Mouse (Mus musculus): ENCODE results near the gene Gm28845. TPM values are rescaled to one million over a fixed set of nuclear protein-coding genes. Genes with fewer than 3 reads are reported as not detected.
A peak's percentile ranks its signal among the peaks of the same experiment; 100 is the strongest.

The Gm28845 gene
- polyA plus RNA-seq, 1 experiment from 2014 or later: not detected

DNA sequence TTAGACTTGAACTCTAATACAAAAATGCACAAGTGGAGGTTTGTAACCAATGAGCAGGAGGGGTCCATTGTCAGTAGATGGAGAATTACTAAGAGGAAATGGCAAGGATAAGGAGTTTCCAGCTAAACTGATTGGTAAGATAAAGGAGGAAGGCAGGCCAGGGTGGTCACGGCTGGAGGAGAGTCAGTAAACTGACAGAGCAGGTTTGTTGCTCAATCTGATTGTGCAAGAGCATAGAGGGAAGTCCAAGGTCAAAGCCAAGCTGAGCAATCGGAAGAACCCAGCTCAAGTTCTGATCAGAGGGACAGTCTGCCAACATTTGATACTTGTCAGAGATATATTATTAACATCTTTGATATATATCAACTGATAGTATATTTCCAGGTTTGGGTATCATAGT is 29.0 kb downstream of the Gm28845 start:
- Histone ChIP-seq H3K9me3 (ENCODE audit: control insufficient read depth, low read length) (no peaks in the 10 kb centered on the region), H3K4me3 (ENCODE audit: low read depth, low read length) (no peak overlapping the region), H3K27ac (replicated peaks; ENCODE audit: low read depth, low read length) (no peak overlapping the region), H3K9ac (ENCODE audit: low read depth, low read length) (no peak overlapping the region), H3K27me3 (replicated peaks; ENCODE audit: control insufficient read depth, insufficient read depth, low read length) (no peaks in the 10 kb centered on the region), H3K4me1 (ENCODE audit: control insufficient read depth, insufficient read depth, low read length) (no peaks in the 10 kb centered on the region), H3K4me2 (ENCODE audit: low read depth, low read length) (no peak overlapping the region), H3K36me3 (ENCODE audit: control insufficient read depth, insufficient read depth, low read length) (no peaks in the 10 kb centered on the region)
- DNase-seq (ENCODE audit: low spot score) (no peak), ATAC-seq (ENCODE audit: low read depth) (no peak)
- WGBS: 62% methylated on average over 2 of the region's 2 CpGs

DNA sequence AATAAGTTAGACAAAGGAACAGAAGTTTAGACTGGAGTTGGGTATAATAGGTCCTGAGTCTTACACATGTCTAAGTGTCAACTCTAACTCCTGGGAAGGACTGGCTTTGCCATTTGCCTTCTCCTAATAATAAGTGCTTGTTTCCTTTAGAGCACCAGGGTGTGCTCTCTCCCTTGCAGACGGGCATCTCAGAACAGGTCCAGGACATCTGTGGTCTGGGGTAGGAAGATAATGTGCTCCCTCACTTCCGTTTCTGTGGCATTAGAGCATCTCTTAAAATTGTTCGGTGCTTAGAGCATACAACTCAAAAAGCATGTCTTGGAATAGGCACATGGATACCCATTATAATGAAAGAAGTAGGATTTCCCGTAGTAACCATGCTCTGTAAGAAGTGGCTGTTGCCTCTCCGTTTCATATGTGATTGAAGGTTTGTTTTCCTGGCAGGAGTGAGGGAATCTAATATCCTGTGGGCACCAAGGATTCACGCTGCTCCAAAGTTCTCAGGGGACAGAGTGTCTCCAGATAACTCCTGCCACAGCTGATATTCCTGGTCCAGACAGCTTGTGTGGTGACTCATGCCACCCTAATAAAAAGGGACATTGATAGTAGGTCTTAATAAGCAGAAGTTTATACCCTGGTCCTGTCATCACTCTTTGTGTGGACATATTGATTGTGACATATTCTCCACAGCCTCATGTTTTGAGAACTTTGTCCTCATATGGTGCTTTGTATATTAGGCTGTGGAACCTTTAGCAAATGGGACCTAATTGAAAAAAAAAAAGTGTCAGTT is 30.6 kb downstream of the Gm28845 start:
- H3K9me3 ChIP-seq (ENCODE audit: control insufficient read depth, low read length): no peaks in the 10 kb centered on the region
- H3K4me1 ChIP-seq (ENCODE audit: control insufficient read depth, insufficient read depth, low read length): no peaks in the 10 kb centered on the region
- H3K27me3 ChIP-seq (replicated peaks; ENCODE audit: control insufficient read depth, insufficient read depth, low read length): no peaks in the 10 kb centered on the region
- H3K27ac ChIP-seq (replicated peaks; ENCODE audit: low read depth, low read length): no peak overlapping the region
- WGBS: 76% methylated on average over 6 of the region's 6 CpGs
- ATAC-seq (ENCODE audit: low read depth) (no peak), DNase-seq (ENCODE audit: low spot score) (no peak)
- no peak overlapping the region for H3K4me3 ChIP-seq (ENCODE audit: low read depth, low read length)
- no peak overlapping the region for H3K9ac ChIP-seq (ENCODE audit: low read depth, low read length)
- H3K36me3 ChIP-seq (ENCODE audit: control insufficient read depth, insufficient read depth, low read length): no peaks in the 10 kb centered on the region
- no peak overlapping the region for H3K4me2 ChIP-seq (ENCODE audit: low read depth, low read length)

- peaks cover 6% of the 10 kb centered on the region; the same call in 1 of the 2 replicates for H3K9me3 ChIP-seq (ENCODE audit: control insufficient read depth, low read length)
- no peak within 1 kb of the TSS for H3K9ac ChIP-seq (ENCODE audit: low read depth, low read length)
- 32% methylated on average over 7 of the region's 7 CpGs for WGBS
- ATAC-seq (ENCODE audit: low read depth) (no peak), DNase-seq (ENCODE audit: low spot score) (peak; percentile 12)
- no peak within 1 kb of the TSS for H3K27ac ChIP-seq (replicated peaks; ENCODE audit: low read depth, low read length)
- H3K4me3 ChIP-seq (ENCODE audit: low read depth, low read length): no peak within 1 kb of the TSS
- peaks cover 3% of the 10 kb centered on the region; the same call in 1 of the 2 replicates for H3K4me1 ChIP-seq (ENCODE audit: control insufficient read depth, insufficient read depth, low read length)
- no peak within 1 kb of the TSS for H3K4me2 ChIP-seq (ENCODE audit: low read depth, low read length)
- no peaks in the 10 kb centered on the region for H3K27me3 ChIP-seq (replicated peaks; ENCODE audit: control insufficient read depth, insufficient read depth, low read length)
- no peaks in the 10 kb centered on the region for H3K36me3 ChIP-seq (ENCODE audit: control insufficient read depth, insufficient read depth, low read length)
These were observed 37.2 kb downstream of the Gm28845 start, which contains the start of gene Crygb for GRCm38 (mm10) chr1:65082188-65082587. Gene Crygb, minus strand, starts transcription at chr1:65082288.

DNA sequence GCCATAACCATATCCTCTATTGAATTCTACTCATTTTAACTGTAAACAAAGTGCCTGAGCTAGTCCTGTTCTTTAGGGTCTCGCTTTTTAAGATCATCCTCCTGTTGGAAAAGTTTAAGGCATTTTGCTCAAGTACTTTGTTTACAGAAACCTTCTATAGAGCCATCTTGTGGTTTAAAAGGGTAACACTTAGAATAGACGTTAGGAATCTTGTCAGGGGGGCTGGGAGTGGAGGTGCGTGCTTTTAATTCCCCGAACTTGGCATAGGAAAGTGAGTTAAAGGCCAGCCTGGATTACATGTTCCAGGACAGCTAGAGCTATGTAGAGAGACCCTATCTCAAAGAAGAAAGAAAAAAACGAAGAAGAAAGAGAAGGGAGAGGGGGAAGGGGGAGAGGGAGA is 43.8 kb downstream of the Gm28845 start:
- Histone ChIP-seq H3K4me3 (ENCODE audit: low read depth, low read length) (no peak overlapping the region), H3K36me3 (ENCODE audit: control insufficient read depth, insufficient read depth, low read length) (no peaks in the 10 kb centered on the region), H3K9ac (ENCODE audit: low read depth, low read length) (no peak overlapping the region), H3K27ac (replicated peaks; ENCODE audit: low read depth, low read length) (no peak overlapping the region), H3K27me3 (replicated peaks; ENCODE audit: control insufficient read depth, insufficient read depth, low read length) (no peaks in the 10 kb centered on the region), H3K4me1 (ENCODE audit: control insufficient read depth, insufficient read depth, low read length) (no peaks in the 10 kb centered on the region), H3K9me3 (ENCODE audit: control insufficient read depth, low read length) (peaks cover 6% of the 10 kb centered on the region; the same call in 1 of the 2 replicates), H3K4me2 (ENCODE audit: low read depth, low read length) (no peak overlapping the region)
- DNase-seq (ENCODE audit: low spot score): peak; percentile 16
- no peak for ATAC-seq (ENCODE audit: low read depth)
- 13% methylated on average over 5 of the region's 5 CpGs for WGBS

DNA sequence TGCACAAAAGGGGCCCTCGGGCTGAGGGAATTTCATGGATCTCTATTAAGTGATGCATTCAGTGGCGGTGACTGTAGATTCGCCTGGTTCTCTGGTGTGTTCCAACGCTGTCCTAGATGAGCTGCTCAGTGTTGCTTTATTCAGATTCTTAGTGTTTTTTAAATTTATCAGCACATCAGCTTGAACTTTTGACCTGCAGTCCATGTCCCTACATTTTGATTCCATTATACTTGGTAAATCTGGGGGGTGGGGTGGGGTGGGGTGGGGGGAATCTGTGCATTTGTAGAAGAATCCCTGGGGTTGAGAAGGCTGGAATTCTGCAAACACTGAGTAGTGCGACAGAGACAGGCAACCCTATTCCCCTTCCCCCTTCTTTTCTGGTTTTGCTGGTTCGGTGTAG is 45.8 kb downstream of the Gm28845 start, which contains the start of gene Crygc:
Gene Crygc, minus strand, starts transcription at position 101 of the 400 bp plus-strand sequence.
- no peak for ATAC-seq (ENCODE audit: low read depth)
- Histone ChIP-seq H3K4me3 (ENCODE audit: low read depth, low read length) (no peak within 1 kb of the TSS), H3K4me2 (ENCODE audit: low read depth, low read length) (no peak within 1 kb of the TSS), H3K9ac (ENCODE audit: low read depth, low read length) (no peak within 1 kb of the TSS), H3K27me3 (replicated peaks; ENCODE audit: control insufficient read depth, insufficient read depth, low read length) (no peaks in the 10 kb centered on the region), H3K4me1 (ENCODE audit: control insufficient read depth, insufficient read depth, low read length) (no peaks in the 10 kb centered on the region), H3K9me3 (ENCODE audit: control insufficient read depth, low read length) (peaks cover 6% of the 10 kb centered on the region; the same call in 1 of the 2 replicates), H3K36me3 (ENCODE audit: control insufficient read depth, insufficient read depth, low read length) (no peaks in the 10 kb centered on the region), H3K27ac (replicated peaks; ENCODE audit: low read depth, low read length) (no peak within 1 kb of the TSS)
- whole genome bisulfite sequencing: 54% methylated on average over 6 of the region's 6 CpGs
- DNase-seq (ENCODE audit: low spot score): no peak

DNA sequence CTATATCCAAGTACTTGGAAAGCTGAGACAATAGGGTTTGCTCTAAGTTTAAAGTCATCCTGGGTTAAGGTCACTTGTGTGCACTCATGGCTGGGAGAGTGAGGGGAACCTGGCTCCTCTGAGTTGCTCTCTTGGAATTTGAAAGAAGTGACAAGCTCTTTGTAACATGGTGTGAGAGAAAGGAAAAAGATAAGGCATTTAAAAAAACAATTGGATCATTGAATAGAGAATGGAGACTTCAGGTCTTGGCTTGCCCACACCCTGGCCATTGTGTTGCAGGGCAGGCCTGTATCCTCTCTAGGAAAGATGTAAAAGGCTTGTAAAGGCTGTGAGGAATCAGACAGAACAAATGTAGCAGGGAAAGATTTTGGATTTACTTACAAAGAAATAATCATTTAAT is 51.5 kb downstream of the Gm28845 start:
- ATAC-seq (ENCODE audit: low read depth): no peak

GRCm38 (mm10) chr1:65064201-65064600 is 55.2 kb downstream of the Gm28845 start:
- 83% methylated on average over 15 of the region's 15 CpGs for WGBS
- no peak overlapping the region for H3K9ac ChIP-seq (ENCODE audit: low read depth, low read length)
- no peaks in the 10 kb centered on the region for H3K36me3 ChIP-seq (ENCODE audit: control insufficient read depth, insufficient read depth, low read length)
- ATAC-seq (ENCODE audit: low read depth): no peak
- no peak overlapping the region for H3K4me2 ChIP-seq (ENCODE audit: low read depth, low read length)
- no peak for DNase-seq (ENCODE audit: low spot score)
- no peak overlapping the region for H3K4me3 ChIP-seq (ENCODE audit: low read depth, low read length)
- no peaks in the 10 kb centered on the region for H3K9me3 ChIP-seq (ENCODE audit: control insufficient read depth, low read length)
- no peak overlapping the region for H3K27ac ChIP-seq (replicated peaks; ENCODE audit: low read depth, low read length)
- H3K27me3 ChIP-seq (replicated peaks; ENCODE audit: control insufficient read depth, insufficient read depth, low read length): no peaks in the 10 kb centered on the region
- H3K4me1 ChIP-seq (ENCODE audit: control insufficient read depth, insufficient read depth, low read length): no peaks in the 10 kb centered on the region

More for the DNA sequence above, 51.5 kb downstream of the Gm28845 start:
- no peaks in the 10 kb centered on the region for H3K4me1 ChIP-seq (ENCODE audit: control insufficient read depth, insufficient read depth, low read length)
- H3K4me3 ChIP-seq (ENCODE audit: low read depth, low read length): no peak overlapping the region
- no peak overlapping the region for H3K27ac ChIP-seq (replicated peaks; ENCODE audit: low read depth, low read length)
- no peak overlapping the region for H3K9ac ChIP-seq (ENCODE audit: low read depth, low read length)
- no peak for DNase-seq (ENCODE audit: low spot score)
- no peaks in the 10 kb centered on the region for H3K36me3 ChIP-seq (ENCODE audit: control insufficient read depth, insufficient read depth, low read length)
- H3K27me3 ChIP-seq (replicated peaks; ENCODE audit: control insufficient read depth, insufficient read depth, low read length): no peaks in the 10 kb centered on the region
- no peaks in the 10 kb centered on the region for H3K9me3 ChIP-seq (ENCODE audit: control insufficient read depth, low read length)
- no peak overlapping the region for H3K4me2 ChIP-seq (ENCODE audit: low read depth, low read length)

DNA sequence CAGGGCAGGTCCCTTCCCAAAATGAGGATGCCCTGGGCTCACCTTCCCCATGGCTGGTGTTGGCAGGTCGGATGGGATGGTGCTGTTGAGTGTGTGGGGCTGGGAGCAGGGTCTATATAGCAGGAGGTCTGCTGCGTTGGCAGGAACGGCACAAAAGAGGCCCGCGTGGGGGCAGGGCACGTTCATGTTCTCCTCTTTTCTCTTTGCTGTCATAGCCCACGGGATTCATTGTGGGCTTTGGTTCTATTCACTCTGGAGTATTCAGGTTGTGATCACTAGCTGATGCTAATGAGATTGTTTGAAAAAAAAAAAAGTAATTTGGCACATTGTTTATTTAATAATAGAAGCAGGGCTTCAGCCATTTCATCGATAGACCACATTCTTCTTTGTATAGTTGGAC is 56.0 kb downstream of the Gm28845 start, which contains the start of gene Crygd:
Gene Crygd, minus strand, starts transcription at position 101 of the 400 bp plus-strand sequence.
- Histone ChIP-seq H3K9me3 (ENCODE audit: control insufficient read depth, low read length) (no peaks in the 10 kb centered on the region), H3K4me2 (ENCODE audit: low read depth, low read length) (no peak within 1 kb of the TSS), H3K4me3 (ENCODE audit: low read depth, low read length) (no peak within 1 kb of the TSS), H3K27me3 (replicated peaks; ENCODE audit: control insufficient read depth, insufficient read depth, low read length) (no peaks in the 10 kb centered on the region), H3K27ac (replicated peaks; ENCODE audit: low read depth, low read length) (no peak within 1 kb of the TSS), H3K4me1 (ENCODE audit: control insufficient read depth, insufficient read depth, low read length) (no peaks in the 10 kb centered on the region), H3K9ac (ENCODE audit: low read depth, low read length) (no peak within 1 kb of the TSS), H3K36me3 (ENCODE audit: control insufficient read depth, insufficient read depth, low read length) (no peaks in the 10 kb centered on the region)
- 88% methylated on average over 8 of the region's 8 CpGs for WGBS
- ATAC-seq (ENCODE audit: low read depth) (no peak), DNase-seq (ENCODE audit: low spot score) (no peak)

DNA sequence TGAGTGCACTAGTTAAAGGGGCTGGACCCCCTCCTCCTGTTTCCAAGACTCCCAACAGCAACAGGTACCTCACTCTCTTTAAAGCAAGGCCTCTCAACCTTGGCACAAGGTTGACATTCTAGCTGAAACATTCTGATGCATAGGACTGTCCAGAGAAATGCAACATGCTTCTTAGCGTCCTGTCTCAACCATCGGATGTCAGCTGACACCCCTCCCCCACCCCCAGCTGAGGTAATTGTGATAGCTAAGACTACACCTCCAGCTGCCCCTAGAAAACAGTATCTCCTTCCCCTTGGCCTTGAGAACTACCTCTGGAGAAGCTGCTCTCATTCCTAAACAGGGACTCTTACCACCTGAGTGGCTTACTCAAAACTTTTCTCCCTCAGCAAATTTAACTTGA is 67.2 kb downstream of the Gm28845 start:
- Histone ChIP-seq H3K9ac (ENCODE audit: low read depth, low read length) (no peak overlapping the region), H3K27ac (replicated peaks; ENCODE audit: low read depth, low read length) (no peak overlapping the region), H3K4me3 (ENCODE audit: low read depth, low read length) (no peak overlapping the region), H3K27me3 (replicated peaks; ENCODE audit: control insufficient read depth, insufficient read depth, low read length) (no peaks in the 10 kb centered on the region), H3K4me1 (ENCODE audit: control insufficient read depth, insufficient read depth, low read length) (no peaks in the 10 kb centered on the region), H3K4me2 (ENCODE audit: low read depth, low read length) (no peak overlapping the region), H3K36me3 (ENCODE audit: control insufficient read depth, insufficient read depth, low read length) (no peaks in the 10 kb centered on the region), H3K9me3 (ENCODE audit: control insufficient read depth, low read length) (no peaks in the 10 kb centered on the region)
- ATAC-seq (ENCODE audit: low read depth) (no peak), DNase-seq (ENCODE audit: low spot score) (no peak)
- 27% methylated on average over 2 of the region's 2 CpGs for WGBS

All from embryonic facial prominence, embryonic 14.5 days (tissue).